Mouse (Mus musculus) urinary bladder, postnatal 4 days (tissue): ENCODE measurements at regions not wholly inside any gene's neighbourhood (a gene's known extent, or its start where the extent isn't known, plus 50 kb on each side); places are given as distances from the start of the nearest gene placed in this dataset.

Experiments
- DNase-seq, 2 experiments: peaks; one replicate each; pipeline ENCODE4 v3.0.0; 2021 to 2022; ENCODE audit warnings: low spot score in 2 of 2

GRCm38 (mm10) chr6:25321446-25321845 lies 365.3 kb upstream of the Tmem229a start:
- DNase-seq, result no peak

GRCm38 (mm10) chr6:25320291-25320844 lies 364.3 kb upstream of the Tmem229a start:
- no peak for DNase-seq

- DNase-seq, result no peak
These were observed 351.4 kb upstream of the Tmem229a start for GRCm38 (mm10) chr6:25307471-25307870.

GRCm38 (mm10) chr6:25304844-25305504 lies 348.9 kb upstream of the Tmem229a start:
- no peak for DNase-seq

- no peak for DNase-seq
These were observed 335.5 kb upstream of the Tmem229a start for GRCm38 (mm10) chr6:25291613-25292012.

GRCm38 (mm10) chr6:25287591-25287990 lies 331.5 kb upstream of the Tmem229a start:
- no peak for DNase-seq

GRCm38 (mm10) chr6:25286313-25286712 lies 330.2 kb upstream of the Tmem229a start:
- DNase-seq, result no peak

- no peak for DNase-seq
These were observed 322.4 kb upstream of the Tmem229a start for GRCm38 (mm10) chr6:25278509-25278908.

GRCm38 (mm10) chr6:25277703-25278447 lies 321.8 kb upstream of the Tmem229a start:
- DNase-seq, result no peak

GRCm38 (mm10) chr6:25276221-25276620 lies 320.1 kb upstream of the Tmem229a start:
- DNase-seq, result peak in 1 of 2 experiments; percentile 62

GRCm38 (mm10) chr6:25260559-25260958 lies 304.5 kb upstream of the Tmem229a start:
- no peak for DNase-seq

GRCm38 (mm10) chr6:25255762-25256161 lies 299.7 kb upstream of the Tmem229a start:
- no peak for DNase-seq

GRCm38 (mm10) chr6:25237021-25237420 lies 280.9 kb upstream of the Tmem229a start:
- no peak for DNase-seq

- no peak for DNase-seq
These were observed 280.5 kb upstream of the Tmem229a start for GRCm38 (mm10) chr6:25236616-25237015.
